Mouse (Mus musculus) embryonic facial prominence, embryonic 12.5 days (tissue): Measurements from ENCODE around the gene Pip5k1a. TPM values are rescaled to one million over a fixed set of nuclear protein-coding genes. Genes with fewer than 3 reads are reported as not detected.

Experiments
- ATAC-seq: fragments of 200-750 bp; cut with Nextera tagmentation; 2 replicates; pipeline ENCODE4 v1.8.0; 2017; ENCODE audit not compliant: insufficient number of reproducible peaks, insufficient read depth, low FRiP score, low TSS enrichment
- H3K27ac ChIP-seq: fragments of 300-500 bp; sonication (generic); 2 replicates; pipeline ENCODE4 v1.5.1; 2016; ENCODE audit warnings: mild to moderate bottlenecking
- H3K27me3 ChIP-seq: fragments of 300-500 bp; sonication (generic); 2 replicates; pipeline ENCODE4 v1.6.1; 2016; ENCODE audit warnings: mild to moderate bottlenecking, moderate library complexity
- H3K36me3 ChIP-seq: fragments of 300-500 bp; sonication (generic); 2 replicates; pipeline ENCODE4 v1.6.1; 2016; ENCODE audit warnings: mild to moderate bottlenecking
- H3K4me1 ChIP-seq: fragments of 300-500 bp; sonication (generic); 2 replicates; pipeline ENCODE4 v1.6.1; 2016
- H3K4me2 ChIP-seq: fragments of 300-500 bp; sonication (generic); replicated peaks from 2 replicates; pipeline ENCODE4 v1.6.1; 2016; ENCODE audit warnings: mild to moderate bottlenecking, moderate library complexity
- H3K4me3 ChIP-seq: fragments of 300-500 bp; sonication (generic); 2 replicates; pipeline ENCODE4 v1.5.1; 2016; ENCODE audit warnings: mild to moderate bottlenecking
- H3K9ac ChIP-seq: fragments of 300-500 bp; sonication (generic); 2 replicates; pipeline ENCODE4 v1.6.1; 2016; ENCODE audit warnings: mild to moderate bottlenecking, moderate library complexity
- H3K9me3 ChIP-seq: fragments of 300-500 bp; sonication (generic); 2 replicates; pipeline ENCODE4 v1.6.1; 2016; ENCODE audit warnings: mild to moderate bottlenecking, moderate library complexity
- WGBS: fragments of 180-500 bp; shearing (Covaris S2); methylation state at CpG from one replicate; pipeline ENCODE4 v1.1.7; 2016; 5-methylcytosine and 5-hydroxymethylcytosine counted together
- microRNA-seq: library from miRNA; unstranded; fragments of <30 nt; microRNA quantifications from one replicate; pipeline ENCODE4, GENCODE M21; 2017
- polyA plus RNA-seq: library from polyadenylated mRNA; unstranded; fragments of >200 nt; fragmentation: Nextera tagmentation; extraction: Ambion mirVana; gene quantifications from 2 replicates; pipeline ENCODE4 v1.2.1, GENCODE M21; 2016

The Pip5k1a gene
- polyA plus RNA-seq, 1 experiment from 2014 or later = 24.9 TPM

DNA sequence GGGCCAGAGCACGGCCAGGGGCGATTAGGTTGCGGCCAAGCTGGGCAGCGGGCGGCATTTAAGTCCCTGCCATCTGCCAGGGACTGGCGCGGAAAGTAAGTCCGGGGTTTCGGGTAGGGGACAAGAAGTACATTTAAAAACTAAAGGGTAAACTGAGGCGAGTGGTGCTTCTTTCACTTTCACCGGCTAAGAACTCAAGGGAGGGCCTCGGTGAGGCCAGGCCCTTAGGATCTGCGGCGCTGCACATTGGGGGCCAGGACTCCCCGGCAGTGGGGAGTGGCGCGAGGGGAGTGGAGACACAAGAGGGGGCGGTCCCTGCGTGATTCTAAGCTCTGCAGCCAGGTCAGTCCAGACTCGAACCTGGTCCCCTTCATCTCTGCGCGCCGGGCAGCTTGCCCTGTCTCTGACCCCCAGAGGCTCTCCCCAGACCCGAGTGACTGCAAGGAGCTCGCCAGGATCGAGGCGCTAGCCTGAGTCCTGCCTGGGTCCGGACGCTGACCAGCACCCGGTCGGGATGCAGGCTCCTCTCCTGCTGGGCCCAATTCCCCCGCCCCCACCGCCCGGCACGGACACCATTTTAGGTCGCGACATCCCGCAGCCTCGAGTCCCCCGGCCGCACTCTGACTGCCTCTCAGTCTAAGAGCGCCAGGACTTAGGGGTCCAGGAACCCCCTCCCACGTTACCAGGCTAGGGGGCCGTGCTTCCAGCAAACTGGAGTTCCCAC lies 92.1 kb downstream of the Pip5k1a start:
- under 1% methylated on average over 44 of the region's 44 CpGs for WGBS
- H3K27ac ChIP-seq = peak overlapping the region; percentile 94
- ATAC-seq = no peak

GRCm38 (mm10) chr3:95013699-95014427 lies 92.9 kb downstream of the Pip5k1a start:
- 14% methylated on average over 13 of the region's 13 CpGs for WGBS
- no peak for ATAC-seq
- peak overlapping the region; percentile 94; the same call in 1 of the 2 replicates for H3K27ac ChIP-seq

More for the DNA sequence above, 92.1 kb downstream of the Pip5k1a start:
- Histone ChIP-seq H3K9me3 (no peaks in the 10 kb centered on the region), H3K4me1 (peaks cover 20% of the 10 kb centered on the region), H3K4me3 (peak overlapping the region; percentile 77), H3K27me3 (no peaks in the 10 kb centered on the region), H3K9ac (peak overlapping the region; percentile 73), H3K4me2 (peak overlapping the region; percentile 88), H3K36me3 (peaks cover 28% of the 10 kb centered on the region)

GRCm38 (mm10) chr3:95012982-95013381 lies 93.7 kb downstream of the Pip5k1a start:
- H3K4me3 ChIP-seq = no peak overlapping the region
- H3K27me3 ChIP-seq = no peaks in the 10 kb centered on the region
- no peak overlapping the region for H3K9ac ChIP-seq
- H3K4me1 ChIP-seq = peaks cover 20% of the 10 kb centered on the region
- H3K36me3 ChIP-seq = peaks cover 44% of the 10 kb centered on the region
- H3K4me2 ChIP-seq = peak overlapping the region; percentile 88; the same call in 1 of the 2 replicates
- 59% methylated on average over 3 of the region's 3 CpGs for WGBS
- ATAC-seq = no peak
- H3K9me3 ChIP-seq = no peaks in the 10 kb centered on the region
- no peak overlapping the region for H3K27ac ChIP-seq

More at GRCm38 (mm10) chr3:95013699-95014427, 92.9 kb downstream of the Pip5k1a start:
- H3K36me3 ChIP-seq = peaks cover 35% of the 10 kb centered on the region
- H3K27me3 ChIP-seq = no peaks in the 10 kb centered on the region
- H3K4me3 ChIP-seq = peak overlapping the region; percentile 77
- H3K4me1 ChIP-seq = peaks cover 20% of the 10 kb centered on the region
- no peaks in the 10 kb centered on the region for H3K9me3 ChIP-seq
- H3K4me2 ChIP-seq = peak overlapping the region; percentile 88
- H3K9ac ChIP-seq = peak overlapping the region; percentile 73

DNA sequence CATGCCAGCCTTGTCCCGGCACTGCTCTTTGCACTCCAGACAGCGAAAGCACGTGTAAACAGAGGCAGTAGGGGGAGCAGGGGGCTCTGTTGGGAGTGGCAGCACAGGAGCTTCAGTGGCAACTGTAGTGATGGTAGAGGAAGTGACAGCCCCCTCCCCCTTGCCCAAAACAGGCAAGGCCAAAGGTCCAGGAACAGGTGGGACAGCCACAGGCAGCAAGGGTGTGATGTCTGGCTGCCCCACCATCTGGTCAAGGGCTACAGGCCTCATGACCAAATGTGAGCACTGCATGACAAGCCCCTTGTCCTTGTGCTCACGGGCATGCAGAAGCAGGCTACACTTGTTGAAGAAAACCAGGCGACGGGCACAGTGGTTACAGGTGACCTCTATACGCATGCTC lies 96.3 kb downstream of the Pip5k1a start:
- ATAC-seq = no peak
- H3K9ac ChIP-seq = no peak overlapping the region
- no peak overlapping the region for H3K4me2 ChIP-seq
- H3K4me3 ChIP-seq = no peak overlapping the region
- H3K9me3 ChIP-seq = no peaks in the 10 kb centered on the region
- no peak overlapping the region for H3K27ac ChIP-seq
- 92% methylated on average over 7 of the region's 7 CpGs for WGBS
- H3K36me3 ChIP-seq = peaks cover 66% of the 10 kb centered on the region
- H3K4me1 ChIP-seq = peaks cover 16% of the 10 kb centered on the region
- no peaks in the 10 kb centered on the region for H3K27me3 ChIP-seq

Small RNAs within 50 kb of the gene (microRNA-seq; reads per million reads assigned to microRNA genes)
- gene Mir8099-1 = not detected

Other genes with a start within 250 kb of the Pip5k1a start
- 313 and 349 TPM in 2 replicates for gene Psmb4, start 220.0 kb downstream of the Pip5k1a start, polyA plus RNA-seq
- gene Selenbp1, start 173.9 kb downstream of the Pip5k1a start, polyA plus RNA-seq = 18.7 and 18.8 TPM in 2 replicates
- gene Rfx5, start 152.9 kb downstream of the Pip5k1a start, polyA plus RNA-seq = 12.0 and 13.3 TPM in 2 replicates
- gene Pi4kb, start 132.2 kb downstream of the Pip5k1a start, polyA plus RNA-seq = 25.6 and 26.1 TPM in 2 replicates
- 28.7 and 31.3 TPM in 2 replicates for gene Zfp687, start 91.5 kb downstream of the Pip5k1a start, polyA plus RNA-seq
- 295 TPM in 2 replicates for gene Psmd4, start 64.3 kb downstream of the Pip5k1a start, polyA plus RNA-seq
- 221 and 227 TPM in 2 replicates for gene Vps72, start 4.1 kb upstream of the Pip5k1a start, polyA plus RNA-seq
- gene Tmod4, start 17.5 kb upstream of the Pip5k1a start, polyA plus RNA-seq = 0.57 and 1.0 TPM in 2 replicates
- 73.4 and 75.0 TPM in 2 replicates for gene Scnm1, start 27.1 kb upstream of the Pip5k1a start, polyA plus RNA-seq
- gene Lysmd1, start 27.2 kb upstream of the Pip5k1a start, polyA plus RNA-seq = 18.2 and 19.4 TPM in 2 replicates
- gene Tnfaip8l2, start 35.4 kb upstream of the Pip5k1a start, polyA plus RNA-seq = 2.0 and 2.3 TPM in 2 replicates
- gene Sema6c, start 53.5 kb upstream of the Pip5k1a start, polyA plus RNA-seq = 24.2 and 26.4 TPM in 2 replicates
- gene Gabpb2, start 111.0 kb upstream of the Pip5k1a start, polyA plus RNA-seq = 14.7 and 15.3 TPM in 2 replicates
- 82.3 and 86.8 TPM in 2 replicates for gene Cdc42se1, start 121.8 kb upstream of the Pip5k1a start, polyA plus RNA-seq
- 24.9 and 32.9 TPM in 2 replicates for gene Mllt11, start 125.2 kb upstream of the Pip5k1a start, polyA plus RNA-seq
- gene Gm128, start 134.7 kb upstream of the Pip5k1a start, polyA plus RNA-seq = 0.49 and 0.70 TPM in 2 replicates
- 1.8 and 2.5 TPM in 2 replicates for gene Bnipl, start 144.3 kb upstream of the Pip5k1a start, polyA plus RNA-seq
- gene Mindy1, start 174.4 kb upstream of the Pip5k1a start, polyA plus RNA-seq = 43.3 TPM in 2 replicates
- gene Prune1, start 175.1 kb upstream of the Pip5k1a start, polyA plus RNA-seq = 25.7 and 26.4 TPM in 2 replicates
- 1.3 and 1.6 TPM in 2 replicates for gene Anxa9, start 200.2 kb upstream of the Pip5k1a start, polyA plus RNA-seq
- 155 and 156 TPM in 2 replicates for gene Cers2, start 207.9 kb upstream of the Pip5k1a start, polyA plus RNA-seq